Mouse (Mus musculus) heart, postnatal 14 days (tissue): ENCODE measurements around the gene Dhx33. TPM values are rescaled to one million over a fixed set of nuclear protein-coding genes. Genes with fewer than 3 reads are reported as not detected.

ENCODE experiments used
- DNase-seq, 2 experiments: peaks; one replicate each; pipeline ENCODE4 v3.0.0; 2021 to 2022
- intact Hi-C: fragments of 180-260 bp; cut with DNase I; formaldehyde crosslinking; loops from one replicate; pipeline ENCODE4 v1.15.1; 2025
- total RNA-seq, 2 experiments: library from RNA; stranded (reverse); gene quantifications; 2 replicates each; pipeline ENCODE4 v1.2.3; 2021

Gene Dhx33
- total RNA-seq, 2 experiments from 2014 or later, result 10.7 to 11.6 TPM

GRCm38 (mm10) chr11:70942596-70942995 lies 61.6 kb downstream of the Dhx33 start:
- intact Hi-C loops, result no loop called here
- no peak for DNase-seq

GRCm38 (mm10) chr11:70935316-70935715 lies 68.9 kb downstream of the Dhx33 start:
- DNase-seq, result no peak
- intact Hi-C loops, result no loop called here

Other genes starting within 250 kb of the Dhx33 start
- 1 to 10 TPM; 8.3 to 8.7 TPM for gene Zfp3, start 240.2 kb downstream of the Dhx33 start, total RNA-seq
- under 1 TPM; 0.29 to 0.55 TPM for gene Scimp, start 191.9 kb downstream of the Dhx33 start, total RNA-seq
- 10 to 100 TPM; 32.8 to 34.8 TPM for gene Rabep1, start 159.7 kb downstream of the Dhx33 start, total RNA-seq
- gene Nup88, start 34.5 kb downstream of the Dhx33 start, total RNA-seq, result 10 to 100 TPM; 46.8 to 49.6 TPM
- 10 to 100 TPM; 17.4 to 18.1 TPM for gene Rpain, start 34.2 kb downstream of the Dhx33 start, total RNA-seq
- 100 to 1,000 TPM; 202 to 214 TPM for gene C1qbp, start 21.4 kb downstream of the Dhx33 start, total RNA-seq
- gene Mis12, start 15.2 kb upstream of the Dhx33 start, total RNA-seq, result 10 to 100 TPM in 1 of 2 experiments, 1 to 10 TPM in 1; 7.1 to 10.6 TPM
- gene Derl2, start 15.4 kb upstream of the Dhx33 start, total RNA-seq, result 10 to 100 TPM; 24.8 to 26.5 TPM
- gene 6330403K07Rik, start 29.1 kb upstream of the Dhx33 start, total RNA-seq, result under 1 TPM; 0.76 to 0.86 TPM
- 1 to 10 TPM; 1.1 to 1.4 TPM for gene Nlrp1a, start 140.3 kb upstream of the Dhx33 start, total RNA-seq
- under 1 TPM; 0.12 to 0.17 TPM for gene Nlrp1b, start 226.3 kb upstream of the Dhx33 start, total RNA-seq